Mouse (Mus musculus) adrenal gland (tissue): Measurements from ENCODE around the gene Grb10.

ENCODE experiments used
- intact Hi-C: fragments of 180-260 bp; cut with DNase I; formaldehyde crosslinking; loops from one replicate; pipeline ENCODE4 v1.15.1; 2025

The Grb10 gene

GRCm38 (mm10) chr11:11922106-11922505 is 116.4 kb downstream of the Grb10 start:
- intact Hi-C loops = no loop called here

GRCm38 (mm10) chr11:11907703-11908413 is 130.6 kb downstream of the Grb10 start:
- intact Hi-C loops = no loop called here

- intact Hi-C loops = no loop called here
Observed at GRCm38 (mm10) chr11:11905518-11905917, 133.0 kb downstream of the Grb10 start.

GRCm38 (mm10) chr11:11904995-11905394 is 133.5 kb downstream of the Grb10 start:
- intact Hi-C loops = no loop called here

- intact Hi-C loops = no loop called here
Observed at GRCm38 (mm10) chr11:11901509-11901908, 137.0 kb downstream of the Grb10 start.

GRCm38 (mm10) chr11:11898496-11898895 is 140.0 kb downstream of the Grb10 start:
- intact Hi-C loops = no loop called here

- intact Hi-C loops = no loop called here
Observed at GRCm38 (mm10) chr11:11897645-11898357, 140.7 kb downstream of the Grb10 start, which contains the start of gene Ddc. Gene Ddc, minus strand, starts transcription at chr11:11898144.

GRCm38 (mm10) chr11:11895479-11895878 is 143.0 kb downstream of the Grb10 start:
- intact Hi-C loops = no loop called here

- intact Hi-C loops = no loop called here
Observed at GRCm38 (mm10) chr11:11893769-11894168, 144.7 kb downstream of the Grb10 start.

GRCm38 (mm10) chr11:11892993-11893602 is 145.4 kb downstream of the Grb10 start:
- intact Hi-C loops = no loop called here

- intact Hi-C loops = no loop called here
Observed at GRCm38 (mm10) chr11:11891832-11892231, 146.7 kb downstream of the Grb10 start.

GRCm38 (mm10) chr11:11890139-11890741 is 148.2 kb downstream of the Grb10 start:
- intact Hi-C loops = no loop called here

- intact Hi-C loops = no loop called here
Observed at GRCm38 (mm10) chr11:11888727-11889126, 149.8 kb downstream of the Grb10 start.

GRCm38 (mm10) chr11:11888051-11888450 is 150.4 kb downstream of the Grb10 start:
- intact Hi-C loops = no loop called here

GRCm38 (mm10) chr11:11886403-11886998 is 152.0 kb downstream of the Grb10 start:
- intact Hi-C loops = no loop called here

GRCm38 (mm10) chr11:11885921-11886320 is 152.6 kb downstream of the Grb10 start:
- intact Hi-C loops = no loop called here

- intact Hi-C loops = no loop called here
Observed at GRCm38 (mm10) chr11:11885246-11885643, 153.2 kb downstream of the Grb10 start.

GRCm38 (mm10) chr11:11884533-11885245 is 153.8 kb downstream of the Grb10 start:
- intact Hi-C loops = loop anchor here (5.0 kb wide), 1 partner anchor 37 kb away; no protein-coding TSS in a partner anchor

GRCm38 (mm10) chr11:11881783-11882155 is 156.7 kb downstream of the Grb10 start:
- intact Hi-C loops = loop anchor here (5.0 kb wide), 1 partner anchor 34 kb away; no protein-coding TSS in a partner anchor

GRCm38 (mm10) chr11:11881026-11881782 is 157.3 kb downstream of the Grb10 start:
- intact Hi-C loops = loop anchor here (5.0 kb wide), 1 partner anchor 34 kb away; no protein-coding TSS in a partner anchor
